Mouse (Mus musculus): ENCODE measurements around the gene Pask.

DNA sequence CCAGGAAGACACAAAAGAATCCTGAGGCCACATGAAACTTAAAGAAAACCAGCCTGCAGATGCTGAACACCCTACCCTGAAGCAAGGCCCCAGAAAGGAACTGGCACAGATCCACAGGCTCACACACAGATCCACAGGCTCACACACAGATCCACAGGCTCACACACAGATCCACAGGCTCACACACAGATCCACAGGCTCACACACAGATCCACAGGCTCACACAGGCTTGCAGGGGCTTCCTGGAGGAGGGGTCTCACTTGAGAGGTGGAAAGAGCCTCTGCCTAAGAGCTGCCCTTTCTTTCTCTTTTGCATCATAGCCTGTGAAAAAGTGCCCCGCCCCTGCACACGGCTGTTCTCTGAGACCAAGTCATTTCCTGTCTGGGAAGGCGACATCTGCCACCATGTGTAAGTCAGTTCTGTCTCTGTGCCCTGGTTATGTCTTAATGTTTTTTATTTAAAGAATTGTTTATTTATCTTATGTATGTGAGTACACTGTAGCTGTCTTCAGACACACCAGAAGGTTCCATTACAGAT lies 53.5 kb downstream of the Pask start:
- no peak for TF ChIP-seq POLR2A (IDR thresholded peaks at IDR 0.05; ENCODE audit: insufficient read depth, low read length)
- no peak for TF ChIP-seq CTCF (IDR thresholded peaks at IDR 0.05; ENCODE audit: low read depth, low read length)

Data from ES-Bruce4 (cell line).